Mouse (Mus musculus): Measurements from ENCODE around the gene Rpf1.

GRCm38 (mm10) chr3:146462939-146463338 is 58.3 kb downstream of the Rpf1 start:
- TF ChIP-seq CTCF (IDR thresholded peaks at IDR 0.05; ENCODE audit: borderline replicate concordance, insufficient read depth, low read length) (no peak), POLR2A (IDR thresholded peaks at IDR 0.05; ENCODE audit: low read depth, low read length) (no peak)
